ENCODE assay signal across 10 mouse cellular contexts in genomic region chr2:125334163-125334562, GRCm38 (mm10).
DNase-seq lines count a peak whose midpoint lies in the region; ATAC-seq and TF ChIP-seq lines count a peak whose summit lies in the region.
"Had no signal": no experiment of that assay in that cellular context is flagged by ENCODE, and none has a peak within 500 bp of the region (broad histone marks: within the 10 kb centered on the region; RNA-seq: fewer than 3 reads in every experiment).

No protein-coding gene starts in this region.

- no peaks in the 10 kb centered on the region for H3K9me3 ChIP-seq in kidney, embryonic 14.5 days (ENCODE audit: control insufficient read depth, low read length)

- H3K4me1 ChIP-seq in cerebellum, adult 2 months (ENCODE audit: control insufficient read depth, insufficient read depth, low read length), result no peaks in the 10 kb centered on the region
- no peaks in the 10 kb centered on the region for H3K4me1 ChIP-seq in kidney, adult 2 months (ENCODE audit: control insufficient read depth, insufficient read depth, low read length)
- H3K4me1 ChIP-seq in kidney, embryonic 14.5 days (ENCODE audit: control insufficient read depth, insufficient read depth, low read length), result no peaks in the 10 kb centered on the region

- 47% methylated on average over 4 of the region's 4 CpGs for WGBS in cerebellum, adult 2 months
- WGBS in kidney, adult 2 months, result 49% methylated on average over 4 of the region's 4 CpGs
- WGBS in kidney, embryonic 14.5 days, result 74% methylated on average over 4 of the region's 4 CpGs

- H3K9ac ChIP-seq in kidney, embryonic 14.5 days (ENCODE audit: low read depth, low read length), result no peak overlapping the region

- TF ChIP-seq CTCF in cerebellum, adult 2 months (IDR thresholded peaks at IDR 0.05; ENCODE audit: borderline replicate concordance, insufficient read depth, low read depth, low read length), result peak; percentile 22; the same call in 1 of the 2 replicates
- TF ChIP-seq CTCF in kidney, adult 2 months (conservative IDR thresholded peaks at IDR 0.05; ENCODE audit: insufficient read depth, insufficient read length, low read depth, low read length), result peak; percentile 43; the same call in 1 of the 2 replicates
- peak; percentile 9; the same call in 1 of the 2 replicates for TF ChIP-seq CTCF in brain, embryonic 14.5 days (IDR thresholded peaks at IDR 0.05; ENCODE audit: borderline replicate concordance, extremely low read depth, insufficient read depth, insufficient read length)

- H3K36me3 ChIP-seq in kidney, adult 2 months (ENCODE audit: control insufficient read depth, insufficient read depth, low read length), result no peaks in the 10 kb centered on the region
- H3K36me3 ChIP-seq in kidney, embryonic 14.5 days (ENCODE audit: control insufficient read depth, insufficient read depth, low read length), result peaks cover 18% of the 10 kb centered on the region; the same call in 1 of the 2 replicates

- H3K4me3 ChIP-seq in cerebellum, adult 2 months (replicated peaks; ENCODE audit: insufficient read depth, low read depth, low read length), result no peak overlapping the region
- H3K4me3 ChIP-seq in kidney, adult 2 months (ENCODE audit: insufficient read depth, low read depth, low read length), result no peak overlapping the region
- no peak overlapping the region for H3K4me3 ChIP-seq in kidney, embryonic 14.5 days (ENCODE audit: low read length)

- H3K27ac ChIP-seq in cerebellum, adult 2 months (ENCODE audit: insufficient read depth, low read length), result no peak overlapping the region
- H3K27ac ChIP-seq in kidney, adult 2 months (ENCODE audit: insufficient read depth, low read depth, low read length), result no peak overlapping the region
- H3K27ac ChIP-seq in kidney, embryonic 14.5 days (ENCODE audit: low read depth, low read length), result no peak overlapping the region

- H3K4me2 ChIP-seq in kidney, embryonic 14.5 days (replicated peaks; ENCODE audit: low read depth, low read length), result no peak overlapping the region

- no peak for TF ChIP-seq POLR2A in cerebellum, adult 2 months (IDR thresholded peaks at IDR 0.05; ENCODE audit: borderline replicate concordance, insufficient read depth, low read length)
- no peak for TF ChIP-seq POLR2A in kidney, adult 2 months (IDR thresholded peaks at IDR 0.05; ENCODE audit: low read depth, low read length)
- no peak for TF ChIP-seq POLR2A in brain, embryonic 14.5 days (IDR thresholded peaks at IDR 0.05; ENCODE audit: borderline replicate concordance, extremely low read depth, insufficient read depth, insufficient read length, poor library complexity, severe bottlenecking)

- no peak for ATAC-seq in kidney, embryonic 14.5 days (ENCODE audit: low FRiP score, low TSS enrichment)
- ATAC-seq: CD4-positive, CD25-positive, alpha-beta regulatory T cell, adult 4 months; hindbrain, embryonic 16.5 days had no signal

- no peak for DNase-seq in cerebellum, adult 2 months
- no peak for DNase-seq in cerebellum, adult 9-11 months
- DNase-seq in kidney, adult 2 months, result peak; percentile 44
- peak; percentile 65 for DNase-seq in 3T3-L1 (ENCODE audit: low read depth, low spot score)
- peak; percentile 28 for DNase-seq in brain, embryonic 14.5 days (ENCODE audit: low read depth)
- DNase-seq in frontal cortex, postnatal 36 days (ENCODE audit: low spot score in 2 of 2), result no peak
- no peak for DNase-seq in testis, postnatal 10 days (ENCODE audit: low spot score)

- no peaks in the 10 kb centered on the region for H3K27me3 ChIP-seq in cerebellum, adult 2 months (ENCODE audit: control insufficient read depth, insufficient read depth, low read length)
- no peaks in the 10 kb centered on the region for H3K27me3 ChIP-seq in kidney, adult 2 months (replicated peaks; ENCODE audit: control insufficient read depth, insufficient read depth, low read length)
- no peaks in the 10 kb centered on the region for H3K27me3 ChIP-seq in kidney, embryonic 14.5 days (ENCODE audit: control insufficient read depth, insufficient read depth, low read length)

Comparison
In these comparisons a context has a peak if more than half of its experiments do, and no peak if none do; other contexts are left out.
1. DNase-seq: peak in kidney, adult 2 months (single experiment), 3T3-L1 (single experiment) and brain, embryonic 14.5 days (single experiment); none in cerebellum, adult 2 months (0 of 2), cerebellum, adult 9-11 months (single experiment), frontal cortex, postnatal 36 days (0 of 2) and testis, postnatal 10 days (single experiment).
2. Peak in every context shown above with its lines, with median percentiles within 50 percentile points of each other: CTCF ChIP-seq.